Mouse (Mus musculus) thymus, postnatal 10 days (tissue): ENCODE results near the gene Gm47985.
"Not testable (repeated sequence)": the region's sequence is repeated elsewhere in the genome, so short reads cannot be mapped to it uniquely, and the experiment has no call there.

ENCODE experiments used
- DNase-seq, 2 experiments: peaks; one replicate each; pipeline ENCODE4 v3.0.0; 2021; ENCODE audit warnings: low spot score in 2 of 2

The Gm47985 gene

DNA sequence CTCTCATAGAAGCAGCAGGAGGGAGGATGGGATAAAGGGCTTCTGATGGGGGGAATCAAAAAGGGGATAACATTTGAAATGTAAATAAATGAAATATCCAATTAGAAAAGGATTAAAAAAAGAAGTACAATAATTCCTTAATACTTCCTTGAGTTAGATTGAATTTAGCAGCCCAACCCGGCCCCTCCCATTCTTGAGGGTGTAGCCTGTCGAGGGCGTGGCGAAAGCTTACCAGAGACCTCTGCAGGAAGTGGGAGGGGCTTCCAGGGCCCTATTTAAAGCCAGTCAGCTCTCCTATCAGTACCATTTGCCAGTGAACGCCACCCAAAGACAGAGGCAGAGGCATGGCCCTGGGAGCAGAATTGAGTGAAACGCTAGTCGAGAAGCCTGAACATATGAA, at the start of gene Gm47985:
Gene Gm47985, plus strand, starts transcription at position 272 of the 400 bp plus-strand sequence.
- not testable (repeated sequence) for DNase-seq

DNA sequence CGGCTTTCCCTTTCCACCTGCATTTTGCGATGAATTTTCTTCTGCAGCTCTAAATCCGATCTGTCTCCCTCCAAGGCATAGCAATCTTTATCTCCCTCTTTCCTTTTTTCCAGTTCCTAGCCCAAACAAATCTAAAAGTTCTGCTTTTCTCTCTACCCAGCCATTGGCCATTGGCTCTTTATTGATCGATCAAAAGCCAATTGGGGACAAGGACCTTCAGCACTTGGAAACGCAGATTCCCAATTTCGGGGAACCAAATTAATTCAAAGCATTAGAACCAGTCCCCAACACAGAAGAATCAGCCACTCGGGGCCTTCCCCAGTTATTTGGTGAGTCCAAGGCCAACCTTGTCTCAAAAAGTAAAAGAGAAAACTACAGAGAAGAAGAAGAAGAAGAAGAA, 49.7 kb upstream of the Gm47985 start:
- no peak for DNase-seq

DNA sequence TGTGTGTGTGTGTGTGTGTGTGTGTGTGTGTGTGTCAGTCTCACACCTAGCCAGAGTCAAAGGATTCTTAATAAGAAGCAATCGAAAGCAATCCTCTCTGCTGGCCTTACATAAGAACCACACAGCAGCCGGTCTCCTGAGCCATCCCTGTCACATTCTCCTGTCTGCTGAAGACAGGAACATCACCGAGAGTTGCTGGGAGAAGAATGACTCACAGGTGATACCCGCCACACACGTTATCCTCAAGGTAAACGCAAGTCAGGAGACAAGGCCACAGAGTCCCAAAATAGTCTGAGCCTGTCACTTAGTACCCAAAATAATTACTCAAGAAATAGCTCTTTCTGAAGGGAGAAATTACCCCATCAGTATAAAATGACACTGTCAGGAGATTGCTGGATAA, 43.9 kb upstream of the Gm47985 start:
- DNase-seq, result no peak

DNA sequence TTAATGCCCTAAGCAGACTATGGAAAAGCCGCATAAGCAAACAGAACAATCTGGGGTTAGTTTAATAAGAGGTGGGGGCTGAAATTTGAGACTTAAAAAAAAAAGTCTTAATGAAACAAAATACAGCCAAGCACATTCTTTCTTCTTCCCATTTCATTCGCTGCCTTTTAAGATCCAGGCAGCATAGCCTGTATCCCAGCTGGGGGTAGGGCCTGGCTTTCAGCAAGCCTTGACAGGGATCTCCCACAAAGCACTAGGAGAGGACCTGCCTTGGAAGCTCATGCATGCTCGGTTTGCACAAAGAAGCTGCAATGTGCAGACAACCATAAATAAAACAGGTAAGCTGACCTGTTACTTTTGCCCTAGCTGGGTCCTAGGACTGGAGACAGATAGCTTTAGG, 41.4 kb upstream of the Gm47985 start:
- DNase-seq, result no peak

DNA sequence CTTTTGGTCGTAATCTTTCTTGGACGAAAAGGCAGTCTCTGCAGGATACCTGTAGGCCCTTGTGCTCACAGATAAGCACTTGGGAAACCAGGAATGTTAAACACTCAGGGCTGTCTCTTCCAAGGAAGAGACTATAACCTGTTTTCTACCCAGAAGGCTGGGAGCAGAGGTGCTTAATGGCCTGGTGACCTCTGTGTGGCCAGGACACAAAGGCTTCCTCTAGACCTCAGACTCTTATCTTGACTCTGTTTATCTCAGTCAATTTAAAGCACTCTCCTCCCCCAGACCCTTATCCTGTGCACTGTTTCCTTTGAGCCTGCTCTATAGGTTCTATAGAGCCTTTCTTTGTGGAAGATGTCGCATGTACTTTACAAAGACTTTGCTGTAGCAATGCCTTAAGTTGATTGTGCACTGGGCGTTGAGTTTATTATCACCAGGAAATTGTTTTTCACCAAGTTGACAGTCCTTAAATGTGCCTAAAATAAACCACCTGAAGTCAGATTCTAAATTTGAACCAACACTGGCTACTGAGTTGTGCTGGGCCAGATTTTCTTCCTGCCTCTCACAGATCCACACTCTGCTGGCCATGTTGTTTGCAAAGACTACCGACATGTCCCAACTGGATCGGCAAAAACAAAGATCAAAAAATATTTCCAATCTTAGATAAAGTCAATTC, 37.7 kb upstream of the Gm47985 start:
- no peak for DNase-seq

DNA sequence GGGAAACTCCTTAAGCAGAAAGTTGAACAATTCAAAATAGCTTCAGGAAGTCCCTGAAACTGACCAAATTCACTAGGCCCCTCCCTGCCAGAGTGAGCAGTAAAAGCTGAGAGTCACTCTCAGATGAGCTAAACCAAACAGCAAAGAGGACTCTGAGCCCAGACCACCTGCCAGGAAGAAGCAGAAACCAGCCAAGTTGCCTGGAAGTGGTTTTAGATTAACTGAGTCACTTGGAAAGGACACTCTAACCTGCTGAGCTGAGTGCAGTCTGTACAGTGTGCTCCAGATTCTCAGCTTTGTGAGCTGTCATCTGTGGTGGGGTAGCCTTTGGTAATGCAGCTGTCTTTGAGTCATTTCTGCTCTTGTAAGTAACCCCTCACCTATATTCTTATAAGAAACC, 34.5 kb upstream of the Gm47985 start:
- no peak for DNase-seq

DNA sequence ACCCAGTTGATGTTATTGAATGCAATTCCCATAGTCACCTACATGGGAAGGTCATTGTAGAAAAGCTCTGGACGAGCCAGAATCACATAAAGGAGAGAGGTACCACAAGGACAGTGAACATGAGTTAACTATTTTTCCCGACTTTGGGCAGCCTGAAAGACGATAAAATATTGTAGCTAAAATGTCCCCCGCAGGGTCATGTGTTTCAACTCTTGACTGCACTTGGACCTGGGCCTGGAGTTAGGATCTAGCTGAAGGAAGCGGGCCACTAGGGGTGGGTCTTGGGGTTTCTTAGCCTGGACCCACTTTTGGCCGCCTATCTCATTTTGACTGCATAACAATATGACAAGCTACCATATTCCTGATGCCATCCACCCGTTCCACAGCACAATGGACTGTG, 32.1 kb upstream of the Gm47985 start:
- no peak for DNase-seq

DNA sequence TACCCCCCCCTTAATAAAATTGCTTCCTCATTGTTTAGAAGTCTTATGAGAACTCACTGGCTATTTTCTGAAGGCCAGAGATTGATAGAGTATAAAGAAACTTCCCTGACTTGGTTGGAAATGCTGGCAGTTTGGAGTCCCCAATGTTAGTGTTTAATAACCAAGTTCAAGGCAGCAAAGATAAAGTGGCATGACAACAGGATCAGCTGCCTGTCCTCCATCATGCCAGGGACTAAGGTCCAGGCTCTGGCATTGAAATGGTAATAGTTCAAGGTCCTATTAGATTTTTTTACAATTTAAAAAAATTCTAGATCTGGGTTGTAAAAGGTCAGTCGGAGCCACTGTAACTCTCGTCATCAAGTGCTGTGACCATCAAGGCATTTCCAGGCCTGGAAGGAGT, 31.2 kb upstream of the Gm47985 start:
- DNase-seq, result no peak

DNA sequence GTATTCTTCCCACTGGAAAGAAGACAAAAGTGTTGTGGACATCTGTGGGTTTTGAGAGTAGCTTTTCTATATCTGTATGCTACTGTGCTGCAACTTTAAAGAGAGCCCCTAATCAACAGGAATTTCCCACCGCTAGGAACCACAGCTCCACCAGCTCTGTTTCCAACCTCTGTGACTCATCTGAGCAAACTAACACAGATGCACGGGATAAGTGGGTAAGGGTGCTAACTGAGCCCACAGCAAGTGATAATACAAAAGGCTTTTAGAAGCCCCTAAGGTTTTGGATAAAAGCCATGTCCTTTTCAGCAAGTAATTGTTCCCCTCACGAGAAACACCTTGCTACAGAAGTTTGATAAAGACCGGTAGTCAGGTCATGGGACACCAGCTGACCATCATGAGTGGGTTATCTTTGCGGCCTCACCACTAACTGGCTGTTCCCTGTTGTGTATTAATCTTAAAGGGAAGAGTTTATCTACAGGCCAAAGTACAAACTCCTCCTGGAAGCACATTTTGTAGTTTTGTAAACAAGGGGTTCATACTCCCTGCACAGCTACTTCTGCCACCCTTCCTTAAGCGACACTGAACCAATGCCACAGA, 29.2 kb upstream of the Gm47985 start:
- no peak for DNase-seq

DNA sequence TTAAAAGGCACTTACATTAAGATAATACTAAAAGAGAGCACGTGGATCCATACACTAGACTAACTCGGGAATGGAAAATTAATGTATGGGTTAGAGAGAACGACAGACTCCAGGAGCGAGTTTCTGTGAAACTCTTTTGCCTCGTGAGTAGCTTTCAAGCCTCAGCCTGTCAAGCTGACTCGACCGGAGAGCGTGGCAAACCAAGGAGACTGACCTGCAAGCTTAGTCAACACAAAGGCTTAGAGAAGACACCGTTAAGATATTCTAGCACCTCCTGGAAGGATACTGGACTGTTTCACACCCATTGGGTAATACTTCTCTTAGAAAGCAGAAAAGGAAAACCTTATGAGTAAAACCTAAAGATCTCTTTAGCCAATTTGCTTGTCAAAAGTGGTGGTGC, 28.2 kb upstream of the Gm47985 start:
- DNase-seq, result not testable (repeated sequence)

DNA sequence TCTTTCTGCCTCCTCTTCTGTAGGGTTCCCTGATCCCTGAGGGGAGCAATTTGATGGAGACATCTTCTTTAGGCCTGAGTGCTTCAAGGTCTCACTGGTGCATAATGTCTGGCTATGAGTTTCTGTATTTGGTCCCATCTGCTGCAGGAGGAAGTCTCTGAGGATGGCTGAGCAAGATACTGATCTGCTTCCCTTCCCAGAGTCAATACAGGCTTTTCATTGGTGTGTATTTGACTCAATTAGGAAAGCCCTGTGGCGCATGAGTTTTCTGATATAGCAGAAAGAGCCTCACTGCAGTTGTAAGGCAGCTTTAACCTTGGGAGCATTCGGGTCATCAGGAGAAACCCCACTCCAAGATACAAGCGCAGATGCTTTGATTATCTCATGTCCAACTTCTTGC, 26.2 kb upstream of the Gm47985 start:
- DNase-seq, result no peak

DNA sequence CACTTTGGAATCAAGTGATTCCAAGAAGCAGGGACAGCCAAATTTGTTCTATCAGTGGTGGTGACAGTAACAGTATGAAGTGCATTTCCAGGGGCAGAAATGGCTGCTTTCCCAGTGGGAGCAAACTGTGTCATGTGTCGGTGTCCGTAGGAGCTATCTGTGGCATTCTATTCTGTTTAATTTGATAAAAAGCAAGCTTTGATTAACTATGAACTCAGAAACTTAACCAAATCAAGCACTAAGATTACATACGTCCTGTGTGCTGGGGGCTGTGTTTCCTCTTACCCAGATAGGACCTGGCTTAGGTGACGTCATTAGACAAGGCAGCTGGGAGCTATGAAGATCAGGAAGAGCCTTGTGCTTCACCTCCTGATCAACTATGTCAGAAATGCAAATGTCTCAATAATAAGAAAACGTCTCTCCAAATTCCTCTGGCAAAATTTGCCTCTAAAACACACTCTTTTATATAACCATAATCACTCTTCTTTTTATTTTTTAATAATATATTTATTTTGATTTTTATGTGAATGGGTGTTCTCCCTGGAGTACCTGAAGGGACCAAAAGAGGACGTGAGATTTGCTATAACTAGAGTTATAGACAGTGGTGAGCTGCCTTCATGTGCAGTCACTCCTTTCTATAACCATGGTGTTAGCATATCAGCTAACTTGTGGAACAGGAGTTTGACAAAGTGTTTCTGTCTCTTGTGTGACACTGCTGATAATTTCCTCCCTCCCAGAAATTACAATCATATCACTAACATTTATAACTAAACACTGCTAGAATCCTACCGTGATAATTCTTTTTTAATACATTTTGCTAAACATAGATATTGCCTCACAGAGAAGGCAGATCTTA, 25.3 kb upstream of the Gm47985 start:
- DNase-seq, result no peak

DNA sequence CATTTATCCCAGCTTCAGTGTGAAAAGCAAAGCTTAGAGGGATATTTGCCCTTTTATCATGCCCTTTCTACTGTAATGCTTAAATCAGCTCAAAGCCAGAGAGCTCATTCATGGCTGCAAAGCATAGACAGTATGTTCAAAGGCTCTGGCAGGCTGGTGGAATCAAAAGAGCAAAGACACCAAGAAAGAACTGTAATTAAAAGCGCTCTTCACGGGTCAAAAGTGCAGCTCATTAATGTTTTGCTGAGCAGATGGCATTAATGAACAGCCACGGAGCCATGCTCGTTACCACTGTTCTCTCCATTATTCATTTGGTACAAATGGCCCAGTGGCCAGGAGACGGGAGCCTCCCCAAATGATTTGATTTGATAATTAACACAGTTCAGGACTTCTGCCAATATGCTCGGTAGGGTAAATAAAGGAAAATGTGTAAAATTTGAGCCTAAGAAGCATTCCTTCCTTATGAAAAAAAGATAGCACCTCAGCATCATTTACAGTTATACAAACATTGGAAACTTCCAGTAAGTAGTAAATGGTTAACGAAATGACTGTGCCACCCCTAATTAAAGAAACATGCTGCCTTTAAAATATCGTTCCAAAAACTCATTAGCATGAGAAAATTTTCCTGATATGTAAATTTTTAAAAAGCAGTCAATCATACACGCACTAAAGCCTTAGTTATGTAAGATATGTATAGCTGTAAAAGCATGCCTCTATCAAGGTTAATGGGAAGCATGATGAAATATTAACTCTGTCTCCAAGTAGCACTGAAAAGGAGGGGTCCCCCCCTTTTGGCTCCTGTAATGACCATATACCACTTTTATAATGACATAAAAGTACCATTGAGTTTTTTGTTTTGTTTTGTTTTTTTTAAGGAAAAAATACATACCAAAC, 24.1 kb upstream of the Gm47985 start:
- no peak for DNase-seq

DNA sequence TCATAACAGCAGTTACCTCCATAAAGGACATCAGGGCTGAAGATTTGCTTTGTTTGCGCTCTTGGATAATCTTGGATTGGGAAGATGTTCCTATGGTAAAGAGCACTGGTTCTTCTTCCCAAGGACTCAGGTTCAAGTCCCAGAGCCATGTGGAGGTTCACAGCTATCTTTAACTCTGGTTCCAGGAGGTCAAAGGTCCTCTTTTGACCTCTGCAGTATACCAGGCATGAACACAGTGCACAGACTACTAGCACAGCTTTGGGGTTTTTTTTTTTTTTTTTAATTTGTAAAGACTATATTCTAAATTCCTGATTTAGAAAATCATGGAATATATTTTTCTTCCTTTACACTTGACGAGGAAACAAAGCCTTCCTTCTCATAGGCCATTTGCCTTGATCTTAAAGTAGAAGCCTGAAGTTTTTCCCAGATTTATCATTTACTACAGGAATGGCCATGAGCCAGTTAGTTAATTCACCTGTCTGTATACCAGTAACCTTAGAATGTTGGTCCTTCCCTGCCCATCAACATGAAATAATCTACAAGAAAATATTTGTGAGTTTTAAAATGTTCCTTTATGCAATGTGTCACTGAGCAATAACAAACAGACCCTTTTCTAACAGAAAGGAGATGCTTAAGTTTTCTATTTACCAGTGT, 23.4 kb upstream of the Gm47985 start:
- DNase-seq, result no peak

DNA sequence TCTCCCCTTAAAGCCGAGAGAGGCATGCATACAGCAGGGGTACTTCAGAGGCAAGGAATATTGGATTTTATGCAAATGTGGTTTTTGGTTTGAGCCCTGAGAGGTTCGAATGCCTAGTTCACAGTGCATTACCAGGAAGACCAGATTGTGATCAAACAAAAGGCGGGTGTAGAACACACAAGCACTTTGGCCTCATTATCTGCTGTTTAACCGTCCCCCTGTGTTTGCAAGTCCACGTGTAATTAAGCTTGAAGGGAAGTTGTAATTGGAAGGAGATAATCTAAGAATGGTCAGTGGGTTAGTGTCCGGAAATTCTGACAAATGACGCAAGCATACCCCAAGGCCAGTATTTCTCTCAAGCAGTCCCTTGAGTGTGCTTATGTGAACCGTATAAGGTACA, 16.3 kb upstream of the Gm47985 start:
- no peak for DNase-seq

DNA sequence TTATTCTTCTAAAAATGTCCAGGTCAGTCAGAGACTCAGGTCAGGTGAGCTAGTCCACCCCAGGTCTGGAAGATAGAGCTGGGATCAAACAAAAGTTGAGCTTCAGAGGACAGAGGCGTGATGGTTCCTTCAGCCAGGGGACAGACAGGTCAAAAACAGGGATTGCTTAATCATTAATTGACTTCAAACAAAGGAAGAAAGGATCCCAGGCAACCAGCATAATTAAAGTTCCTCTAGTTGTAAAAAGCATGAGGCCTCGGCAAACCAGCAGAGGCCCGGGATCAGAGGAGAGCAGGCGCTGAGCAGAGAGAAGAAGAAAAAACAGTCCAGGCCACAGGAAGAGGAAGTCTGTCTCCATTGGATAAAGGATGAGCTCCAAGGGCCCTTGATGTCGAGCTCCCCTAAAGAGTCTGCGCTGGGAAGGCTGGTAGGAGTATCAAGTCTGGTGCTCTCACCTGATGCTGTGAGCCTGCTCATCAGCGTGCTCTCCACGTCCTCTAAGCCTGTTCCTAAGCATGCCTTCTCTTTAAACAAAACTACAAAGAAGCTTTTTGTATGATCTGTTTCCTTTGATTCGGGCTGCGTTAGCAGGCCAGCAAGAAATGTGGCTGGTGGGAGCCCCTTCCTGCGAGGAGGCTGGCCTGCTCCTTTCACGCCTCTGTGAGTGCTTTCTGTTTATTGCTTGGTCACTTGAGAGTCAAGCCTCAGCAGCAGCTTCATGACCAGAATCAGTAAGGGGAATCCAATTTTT, 14.9 kb upstream of the Gm47985 start:
- DNase-seq, result no peak

DNA sequence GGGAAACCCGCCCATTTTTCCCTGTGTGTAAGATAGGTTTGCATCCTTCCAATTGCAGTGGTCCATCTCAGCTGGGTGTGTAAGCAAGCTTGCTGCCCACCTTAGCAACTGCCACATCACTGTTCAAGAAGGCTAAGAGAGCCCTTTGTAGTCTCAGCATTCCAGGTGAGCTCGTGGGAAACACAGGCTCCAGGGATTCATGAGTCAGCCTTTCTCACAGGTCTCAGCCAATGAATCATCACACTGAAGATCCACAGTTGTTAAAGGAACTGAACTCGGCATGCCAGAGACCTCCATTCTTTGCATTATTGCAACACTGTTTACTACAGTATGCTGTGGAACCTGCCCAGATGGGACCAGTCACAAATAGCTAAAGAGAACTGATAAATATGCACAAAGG, 13.7 kb upstream of the Gm47985 start:
- DNase-seq, result no peak

DNA sequence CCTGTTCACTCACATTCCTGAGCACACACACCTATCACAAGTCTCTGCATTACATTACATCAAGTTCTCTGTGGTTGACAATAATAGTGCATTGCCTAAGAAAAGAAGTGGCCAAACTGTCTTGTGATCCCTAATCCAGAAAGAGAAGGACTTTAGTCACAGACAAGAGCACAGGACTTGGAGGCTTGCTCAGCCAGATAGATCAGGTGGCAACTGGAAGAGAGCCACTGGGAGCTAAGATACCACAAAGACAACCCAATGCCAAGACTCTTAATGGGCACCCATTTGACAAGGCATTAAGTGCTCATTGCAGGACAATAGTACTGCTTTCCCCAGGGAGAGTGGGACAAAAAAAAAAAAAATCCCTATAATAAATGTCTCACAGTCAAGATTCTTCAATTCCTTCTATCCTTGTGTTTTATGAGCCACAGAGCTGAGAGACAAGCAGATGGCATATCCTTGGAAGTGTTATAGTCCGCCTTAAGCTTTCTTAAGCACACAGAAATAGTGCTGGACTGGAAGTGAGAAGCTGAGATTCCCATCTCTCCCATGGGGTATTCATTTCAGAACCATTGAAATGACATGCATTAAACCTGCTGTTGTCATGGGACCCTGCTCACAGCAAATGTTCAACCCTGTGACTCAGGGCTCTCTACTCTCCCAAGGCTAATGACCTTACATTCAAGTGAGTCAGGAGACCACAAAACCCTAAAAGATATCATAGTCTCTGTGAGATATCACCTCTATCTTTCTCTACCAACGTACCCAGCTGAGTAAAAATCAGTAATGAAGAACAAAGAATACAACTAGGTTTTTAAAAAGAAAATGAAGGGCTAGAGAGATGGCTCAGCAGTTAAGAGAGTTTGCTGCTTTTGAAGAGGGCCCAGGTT, 10.5 kb upstream of the Gm47985 start:
- DNase-seq, result no peak
